Mouse (Mus musculus): ENCODE data around the gene Wdr72. TPM values are rescaled to one million over a fixed set of nuclear protein-coding genes. Genes with fewer than 3 reads are reported as not detected.

Gene Wdr72
- total RNA-seq, 2 experiments from 2014 or later = 1.9 to 2.1 TPM

GRCm38 (mm10) chr9:74248084-74248483 lies 137.9 kb downstream of the Wdr72 start:
- DNase-seq = no peak

- no peak for DNase-seq
Observed at GRCm38 (mm10) chr9:74249486-74249885, 139.3 kb downstream of the Wdr72 start.

- no peak for DNase-seq
Observed at GRCm38 (mm10) chr9:74250522-74250921, 140.4 kb downstream of the Wdr72 start.

- no peak for DNase-seq
Observed at GRCm38 (mm10) chr9:74258389-74258788, 148.2 kb downstream of the Wdr72 start.

- no peak for DNase-seq
Observed at GRCm38 (mm10) chr9:74277752-74278385, 167.7 kb downstream of the Wdr72 start.

- DNase-seq = no peak
Observed at GRCm38 (mm10) chr9:74282072-74282471, 171.9 kb downstream of the Wdr72 start.

- DNase-seq = peak; percentile 44
Observed at GRCm38 (mm10) chr9:74286210-74286609, 176.1 kb downstream of the Wdr72 start.

- DNase-seq = no peak
Observed at GRCm38 (mm10) chr9:74294479-74294878, 184.3 kb downstream of the Wdr72 start.

- DNase-seq = no peak
Observed at GRCm38 (mm10) chr9:74318771-74319170, 208.6 kb downstream of the Wdr72 start.

GRCm38 (mm10) chr9:74324089-74324924 lies 214.2 kb downstream of the Wdr72 start:
- DNase-seq = no peak

- DNase-seq = no peak
Observed at GRCm38 (mm10) chr9:74324925-74325295, 214.8 kb downstream of the Wdr72 start.

GRCm38 (mm10) chr9:74325981-74326380 lies 215.8 kb downstream of the Wdr72 start:
- no peak for DNase-seq

GRCm38 (mm10) chr9:74328821-74329220 lies 218.7 kb downstream of the Wdr72 start:
- DNase-seq = no peak

- DNase-seq = no peak
Observed at GRCm38 (mm10) chr9:74330706-74331495, 220.7 kb downstream of the Wdr72 start.

GRCm38 (mm10) chr9:74332321-74332720 lies 222.2 kb downstream of the Wdr72 start:
- no peak for DNase-seq

Other genes with a start within 250 kb of the Wdr72 start
- 1 to 10 TPM; 3.4 to 3.6 TPM for gene Unc13c, start 141.4 kb upstream of the Wdr72 start, total RNA-seq (2021)